Mouse (Mus musculus): ENCODE data around the gene Dcpp2.

DNA sequence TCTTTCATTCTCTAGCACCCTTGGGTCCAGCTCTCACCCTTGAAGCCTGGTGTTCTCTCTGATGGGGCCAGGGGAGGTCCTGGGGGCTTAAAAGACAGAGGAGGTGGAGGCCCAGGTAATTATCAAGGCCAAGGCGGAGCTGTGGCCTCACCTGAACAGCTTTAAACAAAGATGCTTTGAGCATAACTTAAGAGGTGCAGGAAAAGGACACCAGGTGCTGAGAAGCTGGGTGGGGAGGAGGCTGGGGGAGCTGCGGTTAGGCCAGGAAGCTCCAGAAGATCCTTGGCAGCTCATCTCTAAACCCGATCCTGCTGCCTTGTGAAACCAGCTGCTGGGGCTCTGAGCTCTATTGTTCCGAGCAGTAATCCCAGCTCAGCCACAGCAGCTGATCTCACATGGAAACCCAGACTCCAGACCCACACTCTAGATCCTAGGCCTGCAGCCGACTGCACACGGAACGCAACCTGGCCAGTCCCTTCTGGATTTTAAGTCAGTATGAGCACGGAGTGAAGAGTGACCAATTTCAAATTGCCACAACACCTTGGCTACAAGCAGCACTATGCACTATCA lies 44.6 kb upstream of the Dcpp2 start, which contains the start of gene Prss33:
- TF ChIP-seq POLR2AphosphoS2 (IDR thresholded peaks at IDR 0.05; ENCODE audit: insufficient read length, low read depth) (no peak), POLR2A (IDR thresholded peaks at IDR 0.05; ENCODE audit: insufficient read length, low read depth) (no peak), E2F4 (IDR thresholded peaks at IDR 0.05; ENCODE audit: insufficient read depth) (no peak), MYOD1 (IDR thresholded peaks at IDR 0.05; ENCODE audit: control insufficient read depth in 1 of 3, insufficient read length in 2 of 3, low read depth in 2 of 3) (peak in 2 of 3 experiments; percentile 50 to 61), USF1 (IDR thresholded peaks at IDR 0.05; ENCODE audit: low read depth) (no peak), TCF12 (IDR thresholded peaks at IDR 0.05; ENCODE audit: insufficient read depth, poor library complexity, severe bottlenecking) (peak; percentile 4), MYOG (IDR thresholded peaks at IDR 0.05; ENCODE audit: control insufficient read depth in 1 of 3, insufficient read depth in 1 of 3, insufficient read length in 2 of 3, low read depth in 2 of 3) (peak in 2 of 3 experiments; percentile 69 to 71)

All from myocyte (in vitro differentiated cells).